Mouse (Mus musculus): ENCODE measurements around the gene Zc2hc1c.

DNA sequence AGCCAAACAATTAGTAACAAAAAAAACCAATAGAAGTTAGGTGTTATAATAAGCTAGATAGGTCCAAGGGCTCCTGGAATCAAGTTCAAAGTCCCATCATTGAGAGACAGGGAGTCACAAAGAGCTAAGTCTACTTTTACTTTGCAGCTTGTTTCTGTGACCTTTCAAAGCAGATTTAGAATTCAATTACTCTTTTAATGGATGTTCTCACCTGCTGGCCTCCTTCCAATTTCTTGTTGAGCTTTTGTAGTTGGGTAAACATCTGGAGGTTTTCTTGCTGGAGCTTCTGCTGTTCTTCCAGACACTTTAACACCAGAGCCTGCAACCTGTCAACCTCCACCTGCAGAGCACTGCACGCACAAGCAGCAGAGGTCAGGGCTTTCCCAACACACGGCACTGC is 14.9 kb downstream of the Zc2hc1c start:
- TF ChIP-seq POLR2A (IDR thresholded peaks at IDR 0.05; ENCODE audit: extremely low read depth, insufficient read depth, low read length) (no peak), CTCF (IDR thresholded peaks at IDR 0.05; ENCODE audit: extremely low read depth, insufficient read depth, low read length) (no peak)
